Mouse (Mus musculus) kidney, adult 2 months (tissue): ENCODE data around the gene Tmc7. TPM values are rescaled to one million over a fixed set of nuclear protein-coding genes. Genes with fewer than 3 reads are reported as not detected.
A peak's percentile ranks its signal among the peaks of the same experiment; 100 is the strongest.

Source experiments
- DNase-seq: peaks from one replicate; pipeline ENCODE4 v3.0.0; 2021
- H3K27ac ChIP-seq: fragments of 200-500 bp; 2 replicates; pipeline ENCODE4 v1.5.1; 2012; ENCODE audit warnings: low read depth, low read length, control low read depth, inconsistent platforms; ENCODE audit not compliant: insufficient read depth
- H3K27me3 ChIP-seq: fragments of 200-500 bp; replicated peaks from 2 replicates; pipeline ENCODE4 v1.6.1; 2012; ENCODE audit warnings: mild to moderate bottlenecking, moderate library complexity, low read length, inconsistent platforms; ENCODE audit not compliant: control insufficient read depth, insufficient read depth
- H3K36me3 ChIP-seq: fragments of 200-500 bp; 2 replicates; pipeline ENCODE4 v1.6.1; 2012; ENCODE audit warnings: mild to moderate bottlenecking, moderate library complexity, low read length, inconsistent platforms; ENCODE audit not compliant: control insufficient read depth, insufficient read depth
- H3K4me1 ChIP-seq: fragments of 200-500 bp; 2 replicates; pipeline ENCODE4 v1.6.1; 2011; ENCODE audit warnings: low read length; ENCODE audit not compliant: control insufficient read depth, insufficient read depth
- H3K4me3 ChIP-seq: fragments of 200-500 bp; 2 replicates; pipeline ENCODE4 v1.5.1; 2011; ENCODE audit warnings: mild to moderate bottlenecking, low read depth, low read length, control low read depth; ENCODE audit not compliant: insufficient read depth
- CTCF ChIP-seq: fragments of 200-500 bp; conservative IDR thresholded peaks from 2 replicates; pipeline ENCODE4 v1.5.1; 2011; ENCODE audit warnings: low read depth, mild to moderate bottlenecking, control low read depth, low read length, moderate library complexity, mixed read lengths; ENCODE audit not compliant: insufficient read depth, insufficient read length
- POLR2A ChIP-seq: fragments of 200-500 bp; IDR thresholded peaks from one replicate; pipeline ENCODE4 v1.6.1; 2011; ENCODE audit warnings: low read depth, low read length, control low read depth
- WGBS: fragments of 180-500 bp; shearing (Covaris S2); methylation state at CpG from one replicate; pipeline ENCODE4 v1.1.7; 2018; 5-methylcytosine and 5-hydroxymethylcytosine counted together
- polyA plus RNA-seq: library from polyadenylated mRNA; depleted of rRNA; stranded (reverse); fragments of >200 nt; gene quantifications from 2 replicates; pipeline ENCODE4 v1.2.3, GENCODE M21; 2012

Gene Tmc7
- polyA plus RNA-seq, 1 experiment, result 0.83 TPM

GRCm38 (mm10) chr7:118585856-118586255 is 1.3 kb upstream of the Tmc7 start:
- Histone ChIP-seq H3K27ac (no peak overlapping the region), H3K4me3 (no peak overlapping the region), H3K36me3 (no peaks in the 10 kb centered on the region), H3K27me3 (0 out of 2 replicates have a peak, but pooled peaks cover 4% of the 10 kb centered on the region), H3K4me1 (no peaks in the 10 kb centered on the region)
- 37% methylated on average over 6 of the region's 6 CpGs for WGBS
- DNase-seq, result peak; percentile 64
- no peak; the same call in 1 of the 2 replicates for TF ChIP-seq CTCF
- no peak for TF ChIP-seq POLR2A

GRCm38 (mm10) chr7:118584926-118585325 is 390 bp upstream of the Tmc7 start:
- 0 out of 2 replicates have a peak, but pooled peaks cover 4% of the 10 kb centered on the region for H3K27me3 ChIP-seq
- WGBS, result 72% methylated on average over 5 of the region's 5 CpGs
- DNase-seq, result no peak
- H3K4me3 ChIP-seq, result peak overlapping the region; percentile 63; the same call in 1 of the 2 replicates
- H3K36me3 ChIP-seq, result no peaks in the 10 kb centered on the region
- no peak overlapping the region for H3K27ac ChIP-seq
- no peak for TF ChIP-seq CTCF
- TF ChIP-seq POLR2A, result no peak
- no peaks in the 10 kb centered on the region for H3K4me1 ChIP-seq

- TF ChIP-seq CTCF, result no peak
- no peak for TF ChIP-seq POLR2A
- DNase-seq, result no peak
- H3K27ac ChIP-seq, result no peak overlapping the region
- H3K27me3 ChIP-seq, result 0 out of 2 replicates have a peak, but pooled peaks cover 4% of the 10 kb centered on the region
- 33% methylated on average over 7 of the region's 7 CpGs for WGBS
- no peak overlapping the region for H3K4me3 ChIP-seq
- H3K4me1 ChIP-seq, result no peaks in the 10 kb centered on the region
- no peaks in the 10 kb centered on the region for H3K36me3 ChIP-seq
These were observed 715 bp downstream of the Tmc7 start for GRCm38 (mm10) chr7:118583821-118584220.

- H3K27ac ChIP-seq, result no peak overlapping the region
- no peak overlapping the region for H3K4me3 ChIP-seq
- TF ChIP-seq POLR2A (no peak), CTCF (no peak)
- H3K27me3 ChIP-seq, result 0 out of 2 replicates have a peak, but pooled peaks cover 4% of the 10 kb centered on the region
- H3K4me1 ChIP-seq, result no peaks in the 10 kb centered on the region
- 61% methylated on average over 2 of the region's 2 CpGs for whole genome bisulfite sequencing
- no peaks in the 10 kb centered on the region for H3K36me3 ChIP-seq
- DNase-seq, result no peak
These were observed 4.6 kb downstream of the Tmc7 start for GRCm38 (mm10) chr7:118579938-118580337.

DNA sequence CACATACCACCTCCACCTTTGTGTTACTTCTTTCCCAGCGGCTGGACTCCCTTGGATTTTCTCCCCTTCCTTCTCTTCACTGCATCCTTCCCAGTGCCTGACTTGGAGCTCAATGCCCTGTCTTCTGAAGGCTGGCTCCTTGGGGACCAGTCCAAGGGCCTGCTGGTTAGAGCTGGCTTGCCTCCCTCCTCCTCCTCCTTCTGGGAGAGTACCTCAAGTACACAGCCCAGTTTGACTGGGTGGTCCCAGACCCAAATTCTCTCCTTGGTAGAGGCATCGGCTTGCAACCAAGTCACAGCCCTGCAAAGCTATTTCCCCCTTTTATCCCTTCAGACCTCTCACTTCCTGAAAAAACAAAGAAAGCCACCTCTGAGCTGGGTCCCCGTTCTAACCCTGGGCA is 6.3 kb downstream of the Tmc7 start:
- no peak for DNase-seq
- Histone ChIP-seq H3K4me3 (no peak overlapping the region), H3K4me1 (no peaks in the 10 kb centered on the region), H3K27me3 (no peaks in the 10 kb centered on the region), H3K27ac (no peak overlapping the region), H3K36me3 (no peaks in the 10 kb centered on the region)
- TF ChIP-seq POLR2A, result no peak
- 52% methylated on average over 3 of the region's 3 CpGs for WGBS

- 52% methylated on average over 5 of the region's 5 CpGs for WGBS
- no peak for TF ChIP-seq POLR2A
- TF ChIP-seq CTCF, result no peak
- Histone ChIP-seq H3K36me3 (no peaks in the 10 kb centered on the region), H3K27ac (no peak overlapping the region), H3K4me1 (no peaks in the 10 kb centered on the region; the same call in 1 of the 2 replicates), H3K27me3 (no peaks in the 10 kb centered on the region), H3K4me3 (no peak overlapping the region)
- peak; percentile 33 for DNase-seq
These were observed 12.5 kb downstream of the Tmc7 start for GRCm38 (mm10) chr7:118572039-118572438.

DNA sequence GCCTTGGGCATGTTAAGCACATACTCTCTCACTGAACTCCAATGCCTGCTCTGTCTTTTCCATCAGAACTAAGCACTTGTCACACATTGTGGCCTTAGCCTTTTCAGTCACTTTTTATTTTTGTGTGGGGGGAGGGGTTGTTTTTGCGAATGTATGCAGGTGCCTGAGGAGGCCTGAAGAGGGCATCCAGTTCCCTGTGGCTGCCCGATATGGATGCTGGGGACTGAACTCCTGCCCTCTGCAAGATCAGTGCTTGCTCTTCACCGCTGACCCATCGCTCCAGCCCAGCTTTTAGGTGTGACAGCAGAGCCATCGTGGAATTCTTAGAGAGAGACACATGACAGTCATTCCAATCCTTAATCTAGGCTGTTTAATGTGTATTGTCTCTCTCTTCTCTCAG is 13.2 kb downstream of the Tmc7 start:
- no peak for TF ChIP-seq POLR2A
- no peak; the same call in 1 of the 2 replicates for TF ChIP-seq CTCF
- H3K27ac ChIP-seq, result no peak overlapping the region
- no peak for DNase-seq
- H3K4me1 ChIP-seq, result no peaks in the 10 kb centered on the region; the same call in 1 of the 2 replicates
- H3K36me3 ChIP-seq, result no peaks in the 10 kb centered on the region
- H3K4me3 ChIP-seq, result no peak overlapping the region
- WGBS, result 59% methylated on average over 5 of the region's 5 CpGs
- H3K27me3 ChIP-seq, result no peaks in the 10 kb centered on the region
